Comparison of ENCODE assay signal across 13 mouse cellular contexts in genomic region chr16:92402216-92402615, GRCm38 (mm10). TPM values are rescaled to one million over a fixed set of nuclear protein-coding genes. Genes with fewer than 3 reads are reported as not detected.
DNase-seq lines count a peak whose midpoint lies in the region; ATAC-seq and TF ChIP-seq lines count a peak whose summit lies in the region.
"Had no signal": no experiment of that assay in that cellular context is flagged by ENCODE, and none has a peak within 500 bp of the region (broad histone marks: within the 10 kb centered on the region; RNA-seq: fewer than 3 reads in every experiment).

No protein-coding gene starts in this region.

- no peaks in the 10 kb centered on the region for H3K9me3 ChIP-seq in hindbrain, embryonic 10.5 days
- H3K9me3 ChIP-seq in hindbrain, postnatal 0 days (ENCODE audit: low read length) = no peaks in the 10 kb centered on the region
- H3K9me3 ChIP-seq in hindbrain, embryonic 15.5 days = no peaks in the 10 kb centered on the region

- TF ChIP-seq CTCF in hindbrain, postnatal 0 days (IDR thresholded peaks at IDR 0.05; ENCODE audit: low read depth) = no peak

- peak overlapping the region; percentile 50; the same call in 1 of the 2 replicates for H3K27ac ChIP-seq in hindbrain, embryonic 10.5 days
- H3K27ac ChIP-seq in hindbrain, postnatal 0 days = no peak overlapping the region
- H3K27ac ChIP-seq in hindbrain, embryonic 15.5 days (replicated peaks) = 0 out of 2 replicates have a peak overlapping the region, but pooled peaks have one; percentile 15

- peaks cover 29% of the 10 kb centered on the region for H3K27me3 ChIP-seq in hindbrain, embryonic 10.5 days (ENCODE audit: insufficient read depth, poor library complexity, severe bottlenecking)
- H3K27me3 ChIP-seq in hindbrain, postnatal 0 days (ENCODE audit: insufficient read depth, low read length) = no peaks in the 10 kb centered on the region
- H3K27me3 ChIP-seq in hindbrain, embryonic 15.5 days = no peaks in the 10 kb centered on the region

- no peak for ATAC-seq in hindbrain, postnatal 0 days
- ATAC-seq in hindbrain, embryonic 15.5 days (ENCODE audit: low FRiP score, low read depth) = no peak

- no peak overlapping the region for H3K4me3 ChIP-seq in hindbrain, embryonic 10.5 days
- H3K4me3 ChIP-seq in hindbrain, postnatal 0 days (ENCODE audit: low read length) = no peak overlapping the region
- H3K4me3 ChIP-seq in hindbrain, embryonic 15.5 days = no peak overlapping the region
- H3K4me3 ChIP-seq: myocyte had no signal

- DNase-seq in cerebellum, adult 11-12 months = peak; percentile 29
- DNase-seq in cerebellum, postnatal 25 days = no peak
- no peak for DNase-seq in hindbrain, embryonic 10.5 days (ENCODE audit: low spot score)
- DNase-seq in hindbrain, postnatal 0 days (ENCODE audit: low spot score) = no peak
- peak; percentile 62 for DNase-seq in 3T3-L1 (ENCODE audit: low read depth, low spot score)
- DNase-seq in frontal cortex, postnatal 14 days (ENCODE audit: low spot score in 2 of 2) = no peak
- no peak for DNase-seq in right cerebral cortex, postnatal 25 days
- DNase-seq: B cell, adult 2 months; kidney, postnatal 14 days; right cerebral cortex, adult 18-20 months had no signal

- H3K4me1 ChIP-seq in hindbrain, embryonic 10.5 days (replicated peaks) = peaks cover 57% of the 10 kb centered on the region
- H3K4me1 ChIP-seq in hindbrain, postnatal 0 days (ENCODE audit: insufficient read depth, low read length) = peaks cover 5% of the 10 kb centered on the region; the same call in 1 of the 2 replicates
- H3K4me1 ChIP-seq in hindbrain, embryonic 15.5 days (replicated peaks) = peaks cover 54% of the 10 kb centered on the region

- WGBS in hindbrain, embryonic 10.5 days = 42% methylated on average over 8 of the region's 8 CpGs
- WGBS in hindbrain, postnatal 0 days = 52% methylated on average over 8 of the region's 8 CpGs
- 45% methylated on average over 8 of the region's 8 CpGs for WGBS in hindbrain, embryonic 15.5 days

- no peaks in the 10 kb centered on the region for H3K36me3 ChIP-seq in hindbrain, embryonic 10.5 days
- H3K36me3 ChIP-seq in hindbrain, postnatal 0 days (ENCODE audit: insufficient read depth, low read length) = no peaks in the 10 kb centered on the region
- no peaks in the 10 kb centered on the region for H3K36me3 ChIP-seq in hindbrain, embryonic 15.5 days

- H3K4me2 ChIP-seq in hindbrain, postnatal 0 days (ENCODE audit: low read depth, low read length) = no peak overlapping the region
- no peak overlapping the region for H3K4me2 ChIP-seq in hindbrain, embryonic 15.5 days

- no peak overlapping the region for H3K9ac ChIP-seq in hindbrain, postnatal 0 days (replicated peaks; ENCODE audit: low read length)
- no peak overlapping the region for H3K9ac ChIP-seq in hindbrain, embryonic 15.5 days

RNA-seq across cellular contexts. Expression of gene Kcne1, which starts 42.9 kb away (rescaled TPM):
- 1.0 and 1.3 TPM in 2 replicates for polyA plus RNA-seq in hindbrain, embryonic 10.5 days (2016; fragmentation: Nextera tagmentation; extraction: Ambion mirVana)
- total RNA-seq in hindbrain, postnatal 0 days (2014; rRNA removed) = 0.05 TPM in 1 of 2 replicates, not detected in the other
- polyA plus RNA-seq in hindbrain, postnatal 0 days (2015; fragmentation: Nextera tagmentation; extraction: Ambion mirVana) = 0.16 and 0.42 TPM in 2 replicates
- 0.27 TPM in 1 of 2 replicates, not detected in the other for polyA plus RNA-seq in hindbrain, embryonic 15.5 days (2015; fragmentation: Nextera tagmentation; extraction: Ambion mirVana)
- polyA plus RNA-seq: liver, embryonic 16.5 days; myocyte had no signal

Comparison
In these comparisons a context has a peak if more than half of its experiments do, and no peak if none do; other contexts are left out.
1. DNase-seq: peak in cerebellum, adult 11-12 months (single experiment) and 3T3-L1 (single experiment); none in cerebellum, postnatal 25 days (0 of 2), hindbrain, embryonic 10.5 days (single experiment), hindbrain, postnatal 0 days (single experiment), frontal cortex, postnatal 14 days (0 of 2) and right cerebral cortex, postnatal 25 days (single experiment).